28 mouse cellular contexts compared by ENCODE assay signal in the genomic region with DNA sequence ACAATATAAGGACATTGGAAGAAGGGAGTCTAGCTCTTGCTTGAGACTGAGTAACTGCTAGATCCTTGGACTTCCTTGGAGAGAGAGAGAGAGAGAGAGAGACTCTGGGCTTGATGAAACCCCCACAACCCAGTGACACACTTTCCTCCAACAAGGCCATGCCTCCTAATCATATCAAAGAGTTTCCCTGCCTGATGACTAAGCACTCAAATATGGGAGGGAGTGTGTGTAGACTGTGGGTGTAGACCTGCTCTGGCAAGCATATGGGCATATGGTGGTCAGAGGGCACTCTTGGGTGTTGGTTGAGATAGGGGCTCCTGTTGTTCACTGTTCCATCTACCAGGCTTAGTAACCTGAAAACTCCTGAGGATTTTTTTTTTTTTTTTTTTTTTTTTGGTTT. TPM values are rescaled to one million over a fixed set of nuclear protein-coding genes. Genes with fewer than 3 reads are reported as not detected.
DNase-seq lines count a peak whose midpoint lies in the region; ATAC-seq and TF ChIP-seq lines count a peak whose summit lies in the region.
"Had no signal": no experiment of that assay in that cellular context is flagged by ENCODE, and none has a peak within 500 bp of the region (broad histone marks: within the 10 kb centered on the region; RNA-seq: fewer than 3 reads in every experiment).

No protein-coding gene starts in this region.

- no peak for TF ChIP-seq CTCF in hindbrain, postnatal 0 days (IDR thresholded peaks at IDR 0.05; ENCODE audit: low read depth)

- 0 out of 2 replicates have a peak, but pooled peaks cover 5% of the 10 kb centered on the region for H3K9me3 ChIP-seq in liver, embryonic 12.5 days (replicated peaks)
- H3K9me3 ChIP-seq in hindbrain, postnatal 0 days (ENCODE audit: low read length) = no peaks in the 10 kb centered on the region
- H3K9me3 ChIP-seq: embryonic facial prominence, embryonic 12.5 days; heart, embryonic 15.5 days; midbrain, embryonic 10.5 days; neural tube, embryonic 15.5 days had no signal

- H3K4me3 ChIP-seq in liver, embryonic 12.5 days = no peak overlapping the region
- no peak overlapping the region for H3K4me3 ChIP-seq in hindbrain, postnatal 0 days (ENCODE audit: low read length)
- H3K4me3 ChIP-seq: embryonic facial prominence, embryonic 12.5 days; gastrocnemius, adult 2 months; heart, embryonic 15.5 days; limb, embryonic 13.5 days; midbrain, embryonic 10.5 days; neural tube, embryonic 15.5 days had no signal

- peaks cover 18% of the 10 kb centered on the region for H3K4me1 ChIP-seq in liver, embryonic 12.5 days
- H3K4me1 ChIP-seq in hindbrain, postnatal 0 days (ENCODE audit: insufficient read depth, low read length) = no peaks in the 10 kb centered on the region

- peak; percentile 28; the same call in 1 of the 2 replicates for ATAC-seq in liver, embryonic 12.5 days
- ATAC-seq in megakaryocyte progenitor cell, adult 5-6 weeks (replicated peaks; ENCODE audit: poor library complexity) = peak; percentile 47
- no peak for ATAC-seq in hindbrain, postnatal 0 days

- no peak overlapping the region for H3K27ac ChIP-seq in liver, embryonic 12.5 days
- no peak overlapping the region for H3K27ac ChIP-seq in hindbrain, postnatal 0 days
- H3K27ac ChIP-seq: embryonic facial prominence, embryonic 12.5 days; gastrocnemius, adult 2 months; heart, embryonic 15.5 days; hindbrain, embryonic 14.5 days; limb, embryonic 13.5 days; liver, embryonic 14.5 days; midbrain, embryonic 10.5 days; neural tube, embryonic 15.5 days had no signal

- H3K27me3 ChIP-seq in liver, embryonic 12.5 days (replicated peaks) = 0 out of 2 replicates have a peak, but pooled peaks cover 6% of the 10 kb centered on the region
- H3K27me3 ChIP-seq in hindbrain, postnatal 0 days (ENCODE audit: insufficient read depth, low read length) = no peaks in the 10 kb centered on the region
- H3K27me3 ChIP-seq: embryonic facial prominence, embryonic 12.5 days; heart, embryonic 15.5 days; limb, embryonic 13.5 days; neural tube, embryonic 15.5 days had no signal

- H3K4me2 ChIP-seq in liver, embryonic 12.5 days = no peak overlapping the region
- no peak overlapping the region for H3K4me2 ChIP-seq in hindbrain, postnatal 0 days (ENCODE audit: low read depth, low read length)
- H3K4me2 ChIP-seq: embryonic facial prominence, embryonic 12.5 days; heart, embryonic 15.5 days; hindbrain, embryonic 14.5 days; limb, embryonic 13.5 days; lung, embryonic 14.5 days; neural tube, embryonic 15.5 days had no signal

- H3K36me3 ChIP-seq in liver, embryonic 12.5 days = no peaks in the 10 kb centered on the region
- H3K36me3 ChIP-seq in hindbrain, postnatal 0 days (ENCODE audit: insufficient read depth, low read length) = no peaks in the 10 kb centered on the region
- H3K36me3 ChIP-seq: embryonic facial prominence, embryonic 12.5 days; heart, embryonic 15.5 days; midbrain, embryonic 10.5 days; neural tube, embryonic 15.5 days had no signal

- no peak overlapping the region for H3K9ac ChIP-seq in liver, embryonic 12.5 days
- no peak overlapping the region for H3K9ac ChIP-seq in hindbrain, postnatal 0 days (replicated peaks; ENCODE audit: low read length)
- H3K9ac ChIP-seq: embryonic facial prominence, embryonic 12.5 days; heart, embryonic 15.5 days; hindbrain, embryonic 14.5 days; limb, embryonic 13.5 days; liver, embryonic 14.5 days; lung, embryonic 14.5 days; neural tube, embryonic 15.5 days had no signal

- DNase-seq in liver (no peak), MEL-GATA-1-ER (ENCODE audit: extremely low read depth, low read depth) (peak; percentile 21)
- DNase-seq in hindbrain, postnatal 0 days (ENCODE audit: low spot score) = no peak
- DNase-seq in layer of hippocampus, adult 11-12 months (ENCODE audit: low spot score) = no peak
- no peak for DNase-seq in cerebellum, postnatal 14 days
- DNase-seq: adrenal gland, postnatal 14 days; cerebellum, adult 9-10 months; gastrocnemius, adult 2 months; heart, postnatal 4 days; kidney, adult 11 months; kidney, postnatal 4 days; layer of hippocampus, adult 9-11 months; lung, embryonic 14.5 days; lung, postnatal 4 days; thymus, postnatal 25 days had no signal

RNA-seq across cellular contexts. Expression of a gene that starts 5.1 kb away (rescaled TPM):
- 7.4 and 8.4 TPM in 2 replicates for polyA plus RNA-seq in liver, embryonic 12.5 days (2016; fragmentation: Nextera tagmentation; extraction: Ambion mirVana)
- 14.7 and 16.9 TPM in 2 replicates for total RNA-seq in megakaryocyte progenitor cell, adult 5-6 weeks (2015)
- total RNA-seq in megakaryocyte progenitor cell, adult 5-6 weeks (2017) = 11.2 and 19.2 TPM in 2 replicates
- total RNA-seq in hindbrain, postnatal 0 days (2014; rRNA removed) = 15.0 and 15.5 TPM in 2 replicates
- 21.0 and 21.2 TPM in 2 replicates for polyA plus RNA-seq in hindbrain, postnatal 0 days (2015; fragmentation: Nextera tagmentation; extraction: Ambion mirVana)

RNA-seq across cellular contexts. Expression of a gene that starts 7.9 kb away (rescaled TPM):
- 0.11 and 0.12 TPM in 2 replicates for polyA plus RNA-seq in liver, embryonic 12.5 days (2016; fragmentation: Nextera tagmentation; extraction: Ambion mirVana)
- 0.10 and 0.15 TPM in 2 replicates for total RNA-seq in megakaryocyte progenitor cell, adult 5-6 weeks (2015)
- 0.14 TPM in 1 of 2 replicates, not detected in the other for total RNA-seq in megakaryocyte progenitor cell, adult 5-6 weeks (2017)
- 2.9 and 3.6 TPM in 2 replicates for total RNA-seq in hindbrain, postnatal 0 days (2014; rRNA removed)
- 2.2 and 2.8 TPM in 2 replicates for polyA plus RNA-seq in hindbrain, postnatal 0 days (2015; fragmentation: Nextera tagmentation; extraction: Ambion mirVana)

RNA-seq across cellular contexts. Expression of a gene that starts 52.7 kb away (rescaled TPM):
- not detected in 2 replicates for polyA plus RNA-seq in liver, embryonic 12.5 days (2016; fragmentation: Nextera tagmentation; extraction: Ambion mirVana)
- not detected in 2 replicates for total RNA-seq in megakaryocyte progenitor cell, adult 5-6 weeks (2015)
- total RNA-seq in megakaryocyte progenitor cell, adult 5-6 weeks (2017) = not detected in 2 replicates
- total RNA-seq in hindbrain, postnatal 0 days (2014; rRNA removed) = not detected in 2 replicates
- polyA plus RNA-seq in hindbrain, postnatal 0 days (2015; fragmentation: Nextera tagmentation; extraction: Ambion mirVana) = not detected in 2 replicates
- total RNA-seq: gastrocnemius, adult 2 months; heart, postnatal 4 days; left cerebral cortex, adult 18-20 months; left cerebral cortex, postnatal 25 days had no signal
- polyA plus RNA-seq: embryonic facial prominence, embryonic 12.5 days; forebrain, embryonic 11.5 days; hindbrain, embryonic 14.5 days; kidney, embryonic 16.5 days; lung, embryonic 14.5 days; midbrain, embryonic 10.5 days; neural tube, embryonic 15.5 days had no signal
